Mouse (Mus musculus) cerebral cortex, adult 2 months (tissue): Measurements from ENCODE around the gene Dnajc14.

ENCODE experiments used
- whole genome bisulfite sequencing: fragments of 180-500 bp; shearing (Covaris S2); methylation state at CpG from one replicate; pipeline ENCODE4 v1.1.7; 2018; 5-methylcytosine and 5-hydroxymethylcytosine counted together

The Dnajc14 gene

DNA sequence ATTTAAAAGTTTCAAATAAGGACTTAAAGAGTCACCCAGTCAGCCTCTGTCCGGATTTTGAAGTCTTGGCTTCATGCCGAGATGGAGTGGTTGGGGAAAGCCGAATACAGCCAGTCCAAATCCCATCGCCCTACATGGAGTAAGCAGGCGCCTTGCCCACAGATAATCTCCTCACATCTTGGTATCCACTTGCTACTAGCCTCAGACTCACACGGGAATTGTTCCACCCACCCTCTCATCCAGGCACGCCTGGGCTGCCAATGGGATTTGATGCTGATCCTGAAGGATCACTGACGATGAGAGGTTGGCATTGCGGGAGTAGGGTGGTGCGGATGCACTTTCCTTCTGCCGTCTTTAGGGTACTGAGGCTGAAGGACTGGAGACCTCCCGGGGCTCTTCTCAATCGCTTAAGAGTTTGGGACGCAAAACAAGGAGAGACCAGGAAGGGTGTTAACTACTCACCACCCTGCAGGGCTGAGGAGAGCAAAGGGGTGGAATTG lies at the start of gene Dnajc14:
Gene Dnajc14, plus strand, starts transcription at position 292 of the 500 bp plus-strand sequence.
- under 1% methylated on average over 14 of the region's 14 CpGs for WGBS

DNA sequence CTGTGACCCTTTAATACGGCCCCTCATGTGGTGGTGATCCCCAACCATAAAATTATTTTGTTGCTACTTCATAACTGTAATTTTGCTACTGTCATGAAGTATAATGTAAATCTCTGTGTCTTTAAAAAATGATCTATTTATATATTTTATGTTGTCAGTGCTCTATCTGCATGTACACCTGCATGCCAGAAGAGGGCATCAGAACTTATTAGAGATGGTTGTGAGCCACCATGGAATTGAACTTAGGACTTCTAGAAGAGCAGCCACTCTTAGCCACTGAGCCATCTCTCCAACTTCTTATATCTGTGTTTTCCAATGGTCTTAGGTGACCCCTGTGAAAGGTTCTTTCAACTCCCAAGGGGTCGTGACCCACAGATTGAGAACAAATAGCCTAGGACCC lies 31.0 kb upstream of the Dnajc14 start:
- WGBS: 89% methylated on average over 2 of the region's 2 CpGs

DNA sequence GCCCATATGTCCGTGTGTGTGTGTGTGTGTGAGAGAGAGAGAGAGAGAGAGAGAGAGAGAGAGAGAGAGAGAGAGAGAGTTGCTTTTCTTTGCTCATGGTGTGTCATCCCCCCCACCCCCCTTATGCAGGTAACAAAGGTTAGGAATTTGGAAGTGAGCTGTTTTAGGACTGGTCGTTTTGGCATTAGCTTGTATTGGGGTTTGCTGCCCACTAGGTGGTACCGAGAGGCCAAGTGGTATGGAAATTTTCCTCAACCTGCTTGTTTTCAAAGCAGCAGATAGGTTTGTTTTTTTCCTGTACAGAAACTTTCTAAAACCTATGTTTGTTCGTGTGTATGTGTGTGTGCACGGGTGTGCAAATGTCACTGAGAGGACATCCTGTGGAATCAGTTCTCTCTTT lies 30.2 kb upstream of the Dnajc14 start:
- 31% methylated on average over 5 of the region's 5 CpGs for WGBS

DNA sequence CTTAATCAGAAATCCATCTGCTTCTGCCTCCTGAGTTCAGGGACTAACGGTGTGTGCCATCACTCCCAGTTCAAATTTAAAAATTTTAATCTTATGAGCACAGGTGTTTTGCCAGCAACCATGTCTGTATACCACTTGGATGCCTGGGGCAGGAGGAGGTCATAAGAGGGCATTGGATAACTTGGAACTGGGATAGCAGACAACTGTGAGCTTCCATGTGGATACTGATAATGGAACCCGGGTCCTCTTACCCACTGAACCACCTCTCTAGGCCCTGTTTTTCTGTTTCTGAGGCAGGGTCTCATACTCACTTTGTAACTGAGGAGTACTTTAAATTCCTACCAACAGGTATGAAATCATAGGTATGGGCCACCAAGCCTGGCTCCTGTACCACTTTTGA lies 25.4 kb upstream of the Dnajc14 start:
- WGBS: 94% methylated on average over 2 of the region's 2 CpGs

DNA sequence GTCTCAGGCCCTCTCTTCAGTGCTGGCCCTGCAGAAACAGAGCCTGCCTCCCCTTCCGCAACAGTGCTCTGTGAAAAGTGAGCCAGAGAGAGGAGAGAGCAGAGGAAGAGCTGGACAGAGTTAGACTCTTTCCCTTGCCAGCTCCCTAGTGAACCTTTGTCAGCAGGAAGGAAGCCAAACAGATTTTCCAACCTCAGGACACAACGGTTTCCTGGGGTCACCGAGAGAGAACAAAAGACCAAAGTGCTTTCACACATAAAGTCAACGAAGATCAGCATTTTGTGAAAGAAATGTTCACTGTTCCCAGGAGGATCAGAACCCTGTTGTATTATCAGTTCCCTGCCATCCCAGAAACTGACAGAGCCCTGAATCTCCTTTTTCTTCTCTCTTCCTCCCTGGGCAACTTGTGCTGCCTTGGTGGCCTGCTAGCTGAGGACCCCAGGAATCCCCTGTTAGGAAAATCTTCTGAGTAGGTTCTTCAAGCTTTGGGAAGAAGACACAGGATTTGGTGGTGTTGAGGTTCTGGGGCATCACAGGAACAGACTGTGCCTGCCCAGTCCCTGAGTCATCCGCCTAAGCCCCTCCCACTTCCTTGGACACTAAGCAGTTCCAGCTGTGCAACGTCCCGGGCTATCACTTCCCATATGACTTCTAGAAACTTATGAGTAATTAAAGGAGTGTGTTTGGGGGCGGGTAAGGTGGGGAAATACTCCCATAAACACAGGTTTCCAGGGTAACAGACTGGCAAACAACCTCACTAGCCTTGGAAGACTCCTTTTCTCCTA lies 24.7 kb upstream of the Dnajc14 start:
- WGBS: 41% methylated on average over 8 of the region's 8 CpGs

DNA sequence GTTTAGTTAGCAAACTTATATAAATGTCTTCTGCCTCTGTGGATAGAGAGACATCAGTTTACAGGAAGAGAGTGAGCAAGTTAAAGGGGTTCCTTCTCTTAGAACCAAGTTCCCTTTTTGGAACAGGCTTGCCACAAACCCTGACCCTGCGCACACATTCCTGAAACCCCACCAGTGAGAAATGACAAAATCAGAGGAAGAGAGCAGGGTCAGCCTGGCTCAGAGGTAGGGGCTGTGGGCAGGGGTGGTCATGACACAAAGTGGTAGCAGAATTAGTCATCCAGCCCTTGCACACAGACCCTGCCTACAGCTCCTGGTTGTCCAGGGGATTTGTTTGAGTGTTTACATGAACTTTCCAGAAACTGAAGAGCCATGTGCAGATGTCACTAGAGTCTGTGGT lies 23.7 kb upstream of the Dnajc14 start:
- WGBS: 100% methylated on average over 1 of the region's 1 CpGs

DNA sequence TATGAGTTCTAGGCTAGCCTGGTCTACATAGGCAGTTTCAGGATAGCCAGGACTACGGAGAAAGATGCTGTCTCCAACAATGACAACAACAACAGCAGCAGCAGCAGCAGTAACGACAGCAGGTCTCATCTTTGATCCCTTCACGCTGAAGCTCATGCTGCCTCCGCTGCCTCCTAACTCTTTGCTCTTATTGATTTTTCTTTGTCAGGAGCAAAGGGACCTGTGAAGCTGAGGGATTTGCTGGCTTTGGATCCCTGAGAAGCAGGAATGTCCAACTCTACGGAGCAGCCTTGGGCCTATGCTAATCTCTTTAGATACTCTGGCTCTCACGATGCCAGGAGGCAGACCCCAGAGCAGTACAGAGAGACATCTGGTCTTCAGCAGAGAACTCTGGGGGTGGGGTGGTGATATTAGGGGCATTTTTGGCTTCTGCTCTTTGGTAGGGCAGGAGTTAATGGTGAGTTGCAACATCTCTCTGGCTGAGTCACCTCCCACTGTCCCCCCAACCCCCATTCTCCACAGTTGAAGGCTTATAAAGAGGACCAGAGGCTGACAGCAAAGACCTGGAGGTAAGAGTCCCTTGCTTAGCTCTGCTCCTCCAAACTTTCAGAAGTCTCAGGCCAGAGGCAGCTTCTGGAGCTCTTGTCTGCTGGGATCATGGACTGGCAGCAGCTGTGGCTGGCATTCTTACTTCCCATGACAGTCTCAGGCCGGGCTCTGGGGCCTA lies 13.3 kb upstream of the Dnajc14 start, which contains the start of gene Mmp19:
Gene Mmp19, plus strand, starts transcription at position 513 of the 727 bp plus-strand sequence.
- 83% methylated on average over 7 of the region's 7 CpGs for WGBS

DNA sequence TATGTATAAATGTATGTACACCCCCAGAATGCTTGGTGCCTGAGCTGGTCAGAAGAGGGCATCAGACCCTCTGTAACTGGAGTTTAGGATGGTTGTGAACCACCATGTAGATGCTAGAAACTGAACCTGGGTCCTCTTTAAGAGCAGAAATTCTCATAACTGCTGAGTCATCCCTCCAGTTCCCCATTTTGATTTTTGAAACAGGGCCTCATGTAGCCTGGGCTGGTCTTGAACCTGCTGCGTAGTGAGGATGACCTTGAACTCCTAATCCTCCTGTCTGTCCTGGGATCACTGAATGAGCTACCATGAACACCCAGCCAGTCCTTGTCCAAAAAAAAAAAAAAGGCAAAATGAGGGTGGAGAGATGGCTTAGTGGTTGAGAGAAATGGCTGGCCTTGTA lies 10.6 kb upstream of the Dnajc14 start:
- 94% methylated on average over 1 of the region's 1 CpGs for WGBS

DNA sequence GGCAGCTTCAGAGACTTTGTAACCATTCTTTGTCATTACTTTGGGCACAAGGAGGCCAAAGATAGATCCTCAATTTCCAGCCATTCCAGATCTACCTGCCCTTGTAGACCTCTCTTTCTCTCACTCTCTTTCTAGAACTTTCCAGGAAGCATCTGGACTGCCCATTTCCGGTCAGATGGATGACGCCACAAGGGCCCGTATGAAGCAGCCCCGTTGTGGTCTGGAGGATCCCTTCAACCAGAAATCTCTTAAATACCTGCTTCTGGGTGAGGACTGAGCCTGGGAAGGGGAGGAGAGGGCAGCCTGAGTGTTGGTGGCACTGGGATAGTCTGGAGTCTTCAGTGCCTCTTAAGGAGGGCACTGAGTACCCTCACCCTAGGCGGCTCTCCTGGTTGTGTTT lies 9.5 kb upstream of the Dnajc14 start:
- 94% methylated on average over 5 of the region's 5 CpGs for WGBS

DNA sequence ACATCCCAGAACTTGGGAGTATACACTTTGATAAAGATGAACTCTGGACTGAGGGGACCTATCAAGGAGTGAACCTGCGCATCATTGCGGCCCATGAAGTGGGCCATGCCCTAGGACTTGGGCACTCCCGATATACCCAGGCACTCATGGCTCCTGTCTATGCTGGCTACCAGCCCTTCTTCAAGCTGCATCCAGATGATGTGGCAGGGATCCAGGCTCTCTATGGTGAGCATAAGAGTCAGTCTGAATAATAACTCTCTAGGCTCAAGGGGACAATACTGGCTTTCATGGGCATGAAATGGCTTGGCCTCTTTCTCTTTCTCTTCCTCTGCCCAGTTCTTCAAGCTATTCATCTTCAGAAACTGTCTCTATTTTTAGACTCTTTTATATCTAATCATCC lies 8.3 kb upstream of the Dnajc14 start:
- 78% methylated on average over 3 of the region's 3 CpGs for WGBS

DNA sequence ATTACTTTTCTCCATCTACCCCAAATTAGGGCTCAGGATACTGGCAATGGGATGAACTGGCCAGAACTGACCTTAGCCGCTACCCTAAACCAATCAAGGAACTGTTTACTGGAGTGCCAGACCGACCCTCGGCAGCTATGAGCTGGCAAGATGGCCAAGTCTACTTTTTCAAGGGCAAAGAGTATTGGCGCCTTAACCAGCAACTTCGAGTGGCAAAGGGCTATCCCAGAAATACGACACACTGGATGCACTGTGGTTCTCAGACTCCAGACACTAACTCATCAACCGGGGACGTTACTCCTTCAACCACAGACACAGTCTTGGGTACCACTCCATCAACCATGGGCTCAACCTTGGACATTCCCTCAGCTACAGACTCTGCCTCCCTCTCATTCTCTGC lies 5.2 kb upstream of the Dnajc14 start:
- 95% methylated on average over 8 of the region's 8 CpGs for WGBS

DNA sequence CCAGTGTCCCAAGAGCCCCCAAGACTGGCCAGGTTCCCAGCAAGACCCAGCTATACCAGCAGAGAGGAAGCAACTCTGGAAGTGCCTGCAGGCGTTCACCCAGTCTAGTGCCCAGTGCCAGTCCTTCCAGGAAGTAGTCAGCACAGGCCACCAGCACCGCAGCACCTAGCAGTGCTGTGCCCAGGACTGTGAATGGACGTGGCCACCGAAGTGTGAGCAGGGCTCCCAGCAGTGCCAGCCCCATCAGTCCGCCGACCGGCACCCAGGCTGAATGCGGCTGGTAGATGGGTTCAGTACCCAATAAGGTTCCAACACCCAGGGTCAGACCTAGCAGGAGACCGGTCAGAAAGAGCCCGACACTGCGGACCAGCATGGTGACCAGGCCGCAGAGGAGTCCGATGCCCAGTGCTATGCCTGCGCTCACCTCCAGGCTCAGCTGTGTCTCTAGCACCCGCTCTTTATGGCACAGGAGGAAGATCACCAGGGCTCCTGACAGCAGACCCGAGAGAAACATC lies 1.8 kb upstream of the Dnajc14 start:
- 92% methylated on average over 16 of the region's 16 CpGs for WGBS

DNA sequence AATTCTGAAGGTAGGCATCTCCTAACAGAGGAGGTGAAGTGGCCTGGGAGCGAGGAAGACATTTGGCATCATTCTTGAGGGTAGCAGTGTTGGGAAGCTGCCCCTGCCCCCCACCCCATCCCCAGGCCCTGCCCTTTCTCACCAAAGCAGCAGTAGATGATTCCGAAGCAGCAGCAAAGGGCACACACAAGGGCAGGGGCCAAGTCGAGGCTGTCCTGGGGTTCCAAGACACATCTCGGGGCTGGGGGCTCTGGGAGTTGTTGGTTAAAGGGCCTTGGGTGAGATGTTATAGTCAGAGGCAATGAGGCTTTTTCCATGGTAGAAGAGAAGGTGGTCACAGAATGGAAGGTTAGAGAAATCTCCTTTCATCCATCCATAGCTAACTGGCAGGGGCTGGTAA lies 906 bp upstream of the Dnajc14 start:
- 69% methylated on average over 4 of the region's 4 CpGs for WGBS

DNA sequence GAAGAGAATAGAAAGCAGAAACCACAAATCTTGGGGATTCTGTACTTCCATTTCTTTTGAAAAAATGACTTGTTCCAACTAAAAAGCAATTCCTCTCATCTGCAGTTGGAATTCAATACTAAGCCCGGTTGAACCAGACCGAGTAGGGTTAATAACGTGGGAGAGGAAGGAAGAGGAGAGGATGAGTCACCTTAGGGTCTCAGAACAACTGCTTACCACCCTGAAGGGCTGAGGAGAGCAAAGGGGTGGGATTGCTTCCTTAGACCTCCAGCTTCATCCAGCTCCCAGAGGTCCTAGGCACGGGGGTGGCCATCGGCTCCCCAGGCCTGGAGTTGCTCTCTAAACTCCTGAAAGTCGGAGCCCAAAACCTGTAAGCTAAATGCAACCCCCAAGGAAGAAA lies 501 bp upstream of the Dnajc14 start:
- 13% methylated on average over 6 of the region's 6 CpGs for WGBS

DNA sequence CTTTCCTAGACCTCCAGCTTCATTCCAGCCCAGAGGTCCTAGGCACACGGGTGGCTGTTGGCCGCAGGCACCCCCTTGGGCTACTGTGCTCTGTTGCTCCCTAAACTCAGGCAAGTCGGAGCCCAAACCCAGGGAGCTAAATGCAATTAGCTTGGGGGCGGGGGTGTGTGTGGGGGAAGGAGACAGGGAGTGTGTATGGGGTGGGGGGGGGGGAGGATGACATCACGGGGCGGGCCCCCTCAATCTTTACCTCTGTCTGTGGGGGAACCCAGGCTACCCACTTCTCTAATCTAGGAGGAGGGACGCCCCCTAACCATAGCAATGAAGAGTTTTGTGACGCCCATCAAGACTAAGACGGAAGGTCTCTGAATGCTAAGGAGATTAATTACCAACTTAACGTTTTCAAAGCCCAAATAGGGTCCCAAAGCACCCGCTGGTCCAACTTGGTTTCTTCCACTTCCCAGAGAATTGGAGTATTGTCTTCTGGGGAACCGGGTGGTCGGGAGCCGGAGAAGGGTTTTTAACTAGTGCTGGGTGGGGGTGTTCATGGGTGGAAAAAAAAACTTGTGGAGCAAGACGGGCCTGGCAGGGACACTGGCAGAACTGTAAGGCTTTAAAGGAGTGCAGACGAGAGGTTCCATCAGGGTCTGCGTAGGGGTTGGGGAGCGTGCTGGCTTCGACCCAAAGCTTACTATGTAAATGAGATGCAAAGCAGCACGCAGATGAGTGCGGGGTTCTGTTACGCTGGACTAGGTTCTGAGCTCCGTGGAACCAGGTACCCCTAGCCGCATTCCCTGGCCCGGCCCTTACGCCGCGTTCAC lies 619 bp downstream of the Dnajc14 start, which contains the start of gene Tmem198b:
Gene Tmem198b, minus strand, starts transcription at position 100 of the 821 bp plus-strand sequence.
- WGBS: under 1% methylated on average over 28 of the region's 28 CpGs

DNA sequence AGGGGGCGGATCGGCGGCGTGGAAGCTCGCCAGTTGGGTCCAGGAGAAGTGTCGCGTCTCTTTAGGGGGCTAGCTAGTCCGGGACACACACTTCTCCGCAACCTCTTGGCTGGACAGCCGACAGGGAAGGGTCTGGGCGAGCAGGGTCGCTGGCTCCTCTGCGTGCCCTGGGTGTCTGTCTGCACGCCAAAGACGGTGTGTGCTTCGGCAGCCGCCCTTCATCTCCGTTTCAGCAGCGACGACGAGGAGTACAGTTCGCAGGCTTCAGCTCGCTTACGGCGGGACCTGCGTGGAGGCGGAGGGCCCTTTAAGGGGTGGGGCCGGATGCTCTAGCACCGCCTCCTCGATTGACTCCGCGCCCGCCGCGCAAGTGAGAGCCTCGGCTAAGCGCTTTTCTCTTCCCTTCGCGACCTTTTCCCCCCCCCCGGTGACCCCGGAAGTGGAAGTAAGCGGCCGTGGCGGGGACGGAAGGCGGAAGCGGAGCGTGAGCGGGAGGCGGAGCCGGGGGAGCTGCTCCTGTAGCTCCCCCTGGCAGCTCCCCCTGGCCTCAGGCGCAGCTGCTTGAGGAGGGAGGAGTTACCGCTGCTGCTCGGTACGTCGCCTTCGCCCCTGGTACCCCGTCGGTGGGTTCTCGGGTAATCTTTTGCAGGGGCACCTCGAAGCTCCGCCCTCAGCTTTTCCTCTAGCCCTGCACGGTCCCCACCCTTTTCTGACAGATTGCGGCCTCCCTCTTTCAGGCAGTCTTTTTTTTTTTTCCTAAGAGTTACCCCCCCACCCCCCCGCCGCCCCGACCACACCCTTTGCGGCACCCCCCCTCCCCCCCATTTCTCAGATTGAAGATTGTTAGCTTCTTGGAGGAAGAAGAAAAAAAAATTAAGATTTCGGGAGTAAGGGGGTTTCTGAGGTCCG lies 1.5 kb downstream of the Dnajc14 start:
- WGBS: under 1% methylated on average over 59 of the region's 70 CpGs

DNA sequence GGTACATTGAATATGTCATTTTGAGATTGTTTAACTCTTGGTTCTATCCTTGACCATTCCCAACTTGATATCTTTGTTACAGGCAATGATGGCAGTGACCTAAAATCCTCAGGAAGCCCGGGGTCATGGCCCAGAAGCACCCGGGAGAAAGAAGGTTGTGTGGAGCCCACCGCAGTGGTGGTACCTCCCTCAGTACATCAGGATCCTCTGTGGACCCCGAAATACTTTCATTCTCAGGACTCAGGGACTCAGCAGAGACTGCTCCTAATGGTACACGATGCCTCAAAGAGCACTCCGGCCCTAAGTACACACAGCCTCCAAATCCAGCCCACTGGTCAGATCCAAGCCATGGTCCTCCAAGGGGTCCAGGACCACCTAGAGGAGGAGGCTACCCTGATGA lies 2.2 kb downstream of the Dnajc14 start:
- 41% methylated on average over 6 of the region's 6 CpGs for WGBS

DNA sequence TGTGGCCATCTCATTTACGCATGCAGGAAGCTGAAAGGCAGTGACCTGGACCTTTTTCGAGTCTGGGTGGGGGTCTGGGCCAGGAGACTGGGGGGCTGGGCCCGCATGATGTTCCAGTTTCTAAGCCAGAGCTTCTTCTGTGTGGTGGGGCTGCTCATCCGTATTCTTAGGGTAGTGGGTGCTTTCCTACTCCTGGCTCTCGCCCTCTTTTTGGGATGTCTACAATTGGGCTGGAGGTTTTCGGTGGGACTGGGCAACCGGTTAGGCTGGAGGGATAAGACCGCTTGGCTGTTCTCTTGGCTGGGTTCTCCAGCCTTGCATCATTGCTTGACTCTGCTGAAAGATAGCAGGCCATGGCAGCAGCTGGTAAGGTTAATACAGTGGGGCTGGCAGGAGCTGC lies 3.2 kb downstream of the Dnajc14 start:
- WGBS: 84% methylated on average over 8 of the region's 8 CpGs

DNA sequence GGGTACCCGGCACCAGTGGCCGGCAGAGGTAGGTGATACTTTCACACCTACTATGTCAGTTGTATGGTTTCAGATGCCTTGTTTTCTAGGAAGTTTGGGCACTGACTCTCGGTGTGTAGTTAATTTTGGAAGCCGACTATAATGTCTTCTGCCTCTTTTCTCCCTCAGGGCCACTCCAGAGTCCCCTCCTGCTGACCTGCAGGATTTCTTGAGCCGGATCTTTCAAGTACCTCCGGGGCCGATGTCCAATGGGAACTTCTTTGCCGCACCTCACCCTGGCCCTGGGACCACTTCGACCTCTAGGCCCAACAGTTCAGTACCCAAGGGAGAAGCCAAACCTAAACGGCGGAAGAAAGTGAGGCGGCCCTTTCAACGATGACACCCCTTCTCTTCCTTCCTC lies 13.2 kb downstream of the Dnajc14 start, which contains the start of gene Sarnp:
Gene Sarnp, plus strand, starts transcription at position 301 of the 400 bp plus-strand sequence.
- WGBS: 91% methylated on average over 13 of the region's 13 CpGs

DNA sequence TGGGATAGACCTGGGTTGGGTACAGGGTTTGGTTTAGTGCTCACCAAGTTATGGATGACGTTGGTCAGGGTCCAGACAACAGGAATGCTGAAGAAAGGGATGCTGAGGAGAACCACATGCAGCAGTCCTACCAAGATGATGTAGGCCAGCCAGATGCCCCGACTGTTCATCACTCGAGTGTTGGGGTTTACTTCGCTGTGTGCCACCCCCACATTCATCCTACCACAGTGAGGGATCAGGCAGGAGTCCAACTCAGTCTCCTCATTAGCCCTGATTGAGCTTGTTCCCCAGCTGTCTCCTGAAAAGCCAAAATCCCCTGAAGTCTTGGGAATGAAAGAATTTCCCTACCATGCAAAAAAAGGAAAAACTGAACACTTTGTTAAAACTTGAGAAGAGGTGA lies 16.4 kb downstream of the Dnajc14 start:
- WGBS: 52% methylated on average over 4 of the region's 4 CpGs
